Mouse (Mus musculus) thymus, adult 18-20 months (tissue): Measurements from ENCODE around the gene Cpped1.

Experiments
- DNase-seq, 2 experiments: peaks; one replicate each; pipeline ENCODE4 v3.0.0; 2022; ENCODE audit warnings: mixed read lengths in 2 of 2

Gene Cpped1

DNA sequence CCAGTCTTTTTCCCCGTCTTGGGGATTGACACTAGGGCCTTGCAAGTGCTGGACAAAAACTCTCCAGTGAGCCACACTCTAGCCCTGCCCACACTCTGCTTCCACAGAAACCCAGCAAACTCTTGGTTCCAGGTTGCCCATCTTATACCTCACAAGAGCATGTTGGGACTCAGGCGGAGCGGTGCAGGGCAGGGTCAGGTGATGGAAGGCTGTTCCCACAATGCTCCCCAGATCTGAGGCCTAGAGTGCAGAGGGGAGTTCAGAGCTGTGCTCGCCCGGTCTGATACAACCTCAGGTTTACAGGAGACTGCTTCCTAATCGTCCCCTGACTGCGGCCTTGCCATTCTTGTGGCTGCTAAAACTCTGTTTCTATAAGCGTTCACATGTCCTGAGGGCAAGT is 151.8 kb downstream of the Cpped1 start:
- no peak for DNase-seq

- no peak for DNase-seq
Measured at GRCm38 (mm10) chr16:11756598-11757245, 152.5 kb downstream of the Cpped1 start.

DNA sequence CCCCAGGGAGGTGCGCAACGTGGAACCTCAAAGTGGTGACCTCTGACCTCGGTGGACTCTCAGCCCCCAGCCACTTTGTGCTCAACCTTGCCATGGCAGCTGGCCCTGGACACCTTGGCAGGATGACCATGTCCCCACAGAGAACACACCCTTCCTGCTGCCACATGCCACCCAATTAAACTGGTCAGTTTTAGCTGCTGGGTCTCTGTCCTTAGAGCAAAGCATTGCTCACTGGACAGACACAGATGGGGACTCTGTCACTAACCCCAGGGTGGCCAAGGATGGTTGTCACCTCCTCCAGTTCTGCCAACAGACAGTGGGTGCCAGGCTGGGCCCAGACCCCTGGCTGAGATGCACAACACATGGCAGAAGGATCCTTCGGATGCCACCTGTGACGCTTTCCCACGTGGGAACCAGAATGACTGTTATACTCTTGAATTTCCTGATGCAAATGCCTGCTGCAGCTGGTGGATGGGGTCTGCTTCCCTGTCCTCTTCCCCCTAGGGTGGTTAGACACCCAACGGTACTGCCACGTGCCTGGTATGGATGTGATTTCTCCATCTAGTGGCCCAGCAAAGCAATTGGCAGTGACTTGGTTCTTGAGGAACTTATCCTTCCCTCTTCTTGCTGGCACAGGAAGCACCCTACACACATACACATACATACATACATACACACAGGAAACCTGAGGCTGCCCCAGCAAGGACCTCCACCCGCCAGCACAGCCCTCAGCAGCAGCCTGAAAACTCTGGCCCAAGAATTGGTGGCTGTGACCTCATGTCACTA is 153.8 kb downstream of the Cpped1 start:
- DNase-seq, result no peak

GRCm38 (mm10) chr16:11754136-11754535 is 155.1 kb downstream of the Cpped1 start:
- no peak for DNase-seq
